Mouse (Mus musculus) Patski (cell line): ENCODE data around the gene Eml6. TPM values are rescaled to one million over a fixed set of nuclear protein-coding genes. Genes with fewer than 3 reads are reported as not detected.

Experiments
- ATAC-seq: fragments of 100-300 bp; one replicate; pipeline ENCODE4 v1.8.0; 2021
- CTCF ChIA-PET: fragments of 350-600 bp; sonication (Branson Sonifier 250); formaldehyde crosslinking; loops from one replicate; lab custom pipeline; 2022; ENCODE audit warnings: inconsistent platforms; lab: Charles Lee
- POLR2A ChIA-PET: fragments of 350-600 bp; sonication (Branson Sonifier 250); formaldehyde crosslinking; loops from one replicate; lab custom pipeline; 2022; ENCODE audit warnings: antibody characterized with exemption, inconsistent platforms; lab: Charles Lee
- DNase-seq: peaks from one replicate; pipeline ENCODE4 v3.0.0-alpha.2; 2011; ENCODE audit warnings: low read depth, low spot score
- H3K27me3 ChIP-seq: fragments of 371-371 bp; one replicate; pipeline ENCODE4 v1.5.1; 2021
- CTCF ChIP-seq: fragments of 100-300 bp; IDR thresholded peaks from one replicate; pipeline ENCODE4 v1.5.1; 2021
- in situ Hi-C: fragments of 300-500 bp; cut with MboI; formaldehyde crosslinking; loops from 3 replicates; pipeline ENCODE4 v1.11.1; 2018; ENCODE audit warnings: low pct_unique_long_range_greater_than_20kb, mixed read lengths
- polyA plus RNA-seq: library from polyadenylated mRNA; unstranded; gene quantifications from one replicate; pipeline ENCODE4 v1.2.3, GENCODE M21; 2021

Eml6 gene
- polyA plus RNA-seq, 1 experiment from 2014 or later, result 2.7 TPM

GRCm38 (mm10) chr11:29790796-29791195, 235.0 kb downstream of the Eml6 start:
- in situ Hi-C loops, result no loop called here
- CTCF ChIA-PET, result interaction anchor here (1.3 kb wide), 2 partner anchors 9 to 10 kb away, joined by 3 to 4 read pairs; no protein-coding TSS in a partner anchor
- no peaks in the 10 kb centered on the region for H3K27me3 ChIP-seq

GRCm38 (mm10) chr11:29788921-29789638, 236.8 kb downstream of the Eml6 start:
- in situ Hi-C loops, result no loop called here
- DNase-seq, result no peak
- ChIA-PET CTCF (interaction anchor here (0.9 kb wide), 1 partner anchor 11 kb away, joined by 3 read pairs; no protein-coding TSS in a partner anchor), POLR2A (no interaction called here)
- ATAC-seq, result no peak
- no peak for TF ChIP-seq CTCF
- H3K27me3 ChIP-seq, result no peaks in the 10 kb centered on the region

More at GRCm38 (mm10) chr11:29790796-29791195, 235.0 kb downstream of the Eml6 start:
- no peak for DNase-seq
- no peak for TF ChIP-seq CTCF
- no peak for ATAC-seq
- POLR2A ChIA-PET, result interaction anchor here (0.6 kb wide), 1 partner anchor 1071 kb away, joined by 3 read pairs; no protein-coding TSS in a partner anchor

GRCm38 (mm10) chr11:29788499-29788898, 237.3 kb downstream of the Eml6 start:
- POLR2A ChIA-PET, result no interaction called here
- in situ Hi-C loops, result no loop called here
- CTCF ChIA-PET, result no interaction called here
- ATAC-seq, result no peak
- no peak for TF ChIP-seq CTCF
- H3K27me3 ChIP-seq, result no peaks in the 10 kb centered on the region
- DNase-seq, result no peak

- no peak for DNase-seq
These were observed 238.4 kb downstream of the Eml6 start for GRCm38 (mm10) chr11:29787473-29787872.

GRCm38 (mm10) chr11:29786583-29787219, 239.1 kb downstream of the Eml6 start:
- TF ChIP-seq CTCF, result no peak
- H3K27me3 ChIP-seq, result no peaks in the 10 kb centered on the region
- no peak for DNase-seq
- ChIA-PET CTCF (no interaction called here), POLR2A (no interaction called here)
- in situ Hi-C loops, result no loop called here
- no peak for ATAC-seq

More at GRCm38 (mm10) chr11:29787473-29787872, 238.4 kb downstream of the Eml6 start:
- ChIA-PET CTCF (no interaction called here), POLR2A (no interaction called here)
- TF ChIP-seq CTCF, result no peak
- no peak for ATAC-seq
- no peaks in the 10 kb centered on the region for H3K27me3 ChIP-seq
- in situ Hi-C loops, result no loop called here

GRCm38 (mm10) chr11:29779409-29780026, 246.3 kb downstream of the Eml6 start:
- no peak for TF ChIP-seq CTCF
- CTCF ChIA-PET, result no interaction called here
- POLR2A ChIA-PET, result no interaction called here

GRCm38 (mm10) chr11:29778936-29779335, 246.9 kb downstream of the Eml6 start:
- ChIA-PET CTCF (interaction anchor here (1.2 to 1.3 kb wide), 2 partner anchors 11 to 26 kb away, joined by 3 read pairs; no protein-coding TSS in a partner anchor), POLR2A (no interaction called here)
- no peaks in the 10 kb centered on the region for H3K27me3 ChIP-seq
- ATAC-seq (no peak), DNase-seq (no peak)
- in situ Hi-C loops, result no loop called here
- TF ChIP-seq CTCF, result no peak

More at GRCm38 (mm10) chr11:29779409-29780026, 246.3 kb downstream of the Eml6 start:
- ATAC-seq, result no peak
- in situ Hi-C loops, result no loop called here
- no peaks in the 10 kb centered on the region for H3K27me3 ChIP-seq
- no peak for DNase-seq

GRCm38 (mm10) chr11:29777964-29778363, 247.9 kb downstream of the Eml6 start:
- DNase-seq (peak; percentile 86), ATAC-seq (peak; percentile 90)
- in situ Hi-C loops, result no loop called here
- TF ChIP-seq CTCF, result no peak
- ChIA-PET POLR2A (no interaction called here), CTCF (interaction anchor here (1.0 to 1.3 kb wide), 6 partner anchors 12 to 42 kb away, joined by 3 read pairs; no protein-coding TSS in a partner anchor)
- H3K27me3 ChIP-seq, result no peaks in the 10 kb centered on the region

- H3K27me3 ChIP-seq, result no peaks in the 10 kb centered on the region
- in situ Hi-C loops, result no loop called here
- no peak for ATAC-seq
- no peak for TF ChIP-seq CTCF
- POLR2A ChIA-PET, result no interaction called here
- CTCF ChIA-PET, result no interaction called here
- DNase-seq, result no peak
These were observed 251.1 kb downstream of the Eml6 start for GRCm38 (mm10) chr11:29774760-29775159.

GRCm38 (mm10) chr11:29774296-29774695, 251.5 kb downstream of the Eml6 start:
- TF ChIP-seq CTCF, result no peak
- in situ Hi-C loops, result no loop called here
- ChIA-PET CTCF (no interaction called here), POLR2A (no interaction called here)
- DNase-seq (no peak), ATAC-seq (no peak)
- H3K27me3 ChIP-seq, result no peaks in the 10 kb centered on the region
